Mouse (Mus musculus) brain, embryonic 18.5 days (tissue): ENCODE results near the gene Chil1.

Experiments used
- DNase-seq: peaks from one replicate; pipeline ENCODE4 v3.0.0-alpha.2; 2012; ENCODE audit warnings: low read depth, low spot score

Chil1 gene

GRCm38 (mm10) chr1:134229806-134230575 is 48.0 kb downstream of the Chil1 start:
- no peak for DNase-seq

- no peak for DNase-seq
Observed at GRCm38 (mm10) chr1:134230638-134231228, 48.8 kb downstream of the Chil1 start.

- DNase-seq: no peak
Observed at GRCm38 (mm10) chr1:134231270-134231669, 49.3 kb downstream of the Chil1 start.

GRCm38 (mm10) chr1:134231681-134232080 is 49.7 kb downstream of the Chil1 start:
- DNase-seq: no peak

GRCm38 (mm10) chr1:134232326-134232725 is 50.4 kb downstream of the Chil1 start:
- no peak for DNase-seq

GRCm38 (mm10) chr1:134232778-134233531 is 51.0 kb downstream of the Chil1 start:
- no peak for DNase-seq

GRCm38 (mm10) chr1:134233681-134234454 is 51.9 kb downstream of the Chil1 start:
- no peak for DNase-seq

- DNase-seq: no peak
Observed at GRCm38 (mm10) chr1:134234455-134235390, 52.7 kb downstream of the Chil1 start.

- no peak for DNase-seq
Observed at GRCm38 (mm10) chr1:134235391-134235921, 53.5 kb downstream of the Chil1 start, which contains the start of gene Adora1. TSS of gene Adora1 (minus strand) at chr1:134235431.

GRCm38 (mm10) chr1:134236142-134236541 is 54.2 kb downstream of the Chil1 start:
- DNase-seq: no peak

- DNase-seq: no peak
Observed at GRCm38 (mm10) chr1:134237438-134237837, 55.5 kb downstream of the Chil1 start.
